Mouse (Mus musculus) forebrain, embryonic 15.5 days (tissue): ENCODE results near the gene Slc48a1. TPM values are rescaled to one million over a fixed set of nuclear protein-coding genes. Genes with fewer than 3 reads are reported as not detected.

Source experiments
- ATAC-seq: fragments of 200-750 bp; cut with Nextera tagmentation; replicated peaks from 2 replicates; pipeline ENCODE4 v1.8.0; 2017; ENCODE audit warnings: mild to moderate bottlenecking, moderate TSS enrichment, moderate library complexity
- H3K27ac ChIP-seq: fragments of 300-500 bp; sonication (generic); replicated peaks from 2 replicates; pipeline ENCODE4 v1.5.1; 2015; ENCODE audit warnings: mild to moderate bottlenecking, inconsistent platforms
- H3K27me3 ChIP-seq: fragments of 300-500 bp; sonication (generic); 2 replicates; pipeline ENCODE4 v1.6.1; 2015; ENCODE audit warnings: inconsistent platforms
- H3K36me3 ChIP-seq: fragments of 300-500 bp; sonication (generic); 2 replicates; pipeline ENCODE4 v1.6.1; 2015; ENCODE audit warnings: mild to moderate bottlenecking, inconsistent platforms
- H3K4me1 ChIP-seq: fragments of 300-500 bp; sonication (generic); 2 replicates; pipeline ENCODE4 v1.6.1; 2015; ENCODE audit warnings: inconsistent platforms
- H3K4me2 ChIP-seq: fragments of 300-500 bp; sonication (generic); replicated peaks from 2 replicates; pipeline ENCODE4 v1.6.1; 2015; ENCODE audit warnings: mild to moderate bottlenecking, inconsistent platforms
- H3K4me3 ChIP-seq: fragments of 300-500 bp; sonication (generic); 2 replicates; pipeline ENCODE4 v1.5.1; 2015; ENCODE audit warnings: mild to moderate bottlenecking, inconsistent platforms
- H3K9ac ChIP-seq: fragments of 300-500 bp; sonication (generic); replicated peaks from 2 replicates; pipeline ENCODE4 v1.6.1; 2015; ENCODE audit warnings: mild to moderate bottlenecking, inconsistent platforms
- H3K9me3 ChIP-seq: fragments of 300-500 bp; sonication (generic); 2 replicates; pipeline ENCODE4 v1.6.1; 2016; ENCODE audit warnings: inconsistent platforms
- WGBS: fragments of 180-500 bp; shearing (Covaris S2); methylation state at CpG from one replicate; pipeline ENCODE4 v1.1.7; 2015; ENCODE audit warnings: mixed read lengths; 5-methylcytosine and 5-hydroxymethylcytosine counted together
- polyA plus RNA-seq: library from polyadenylated mRNA; unstranded; fragments of >200 nt; fragmentation: Nextera tagmentation; extraction: Ambion mirVana; gene quantifications from 2 replicates; pipeline ENCODE4 v1.2.1, GENCODE M21; 2015

Slc48a1 gene
- polyA plus RNA-seq, 1 experiment from 2014 or later, result 64.9 TPM

- Histone ChIP-seq H3K36me3 (no peaks in the 10 kb centered on the region), H3K4me1 (peaks cover 48% of the 10 kb centered on the region), H3K27ac (peak overlapping the region; percentile 89), H3K4me2 (peak overlapping the region; percentile 52), H3K9me3 (no peaks in the 10 kb centered on the region), H3K9ac (peak overlapping the region; percentile 92), H3K27me3 (no peaks in the 10 kb centered on the region), H3K4me3 (peak overlapping the region; percentile 67)
- no peak; the same call in 1 of the 2 replicates for ATAC-seq
- WGBS, result 9% methylated on average over 10 of the region's 10 CpGs
Observed at GRCm38 (mm10) chr15:97831987-97832640, 53.8 kb downstream of the Slc48a1 start.

DNA sequence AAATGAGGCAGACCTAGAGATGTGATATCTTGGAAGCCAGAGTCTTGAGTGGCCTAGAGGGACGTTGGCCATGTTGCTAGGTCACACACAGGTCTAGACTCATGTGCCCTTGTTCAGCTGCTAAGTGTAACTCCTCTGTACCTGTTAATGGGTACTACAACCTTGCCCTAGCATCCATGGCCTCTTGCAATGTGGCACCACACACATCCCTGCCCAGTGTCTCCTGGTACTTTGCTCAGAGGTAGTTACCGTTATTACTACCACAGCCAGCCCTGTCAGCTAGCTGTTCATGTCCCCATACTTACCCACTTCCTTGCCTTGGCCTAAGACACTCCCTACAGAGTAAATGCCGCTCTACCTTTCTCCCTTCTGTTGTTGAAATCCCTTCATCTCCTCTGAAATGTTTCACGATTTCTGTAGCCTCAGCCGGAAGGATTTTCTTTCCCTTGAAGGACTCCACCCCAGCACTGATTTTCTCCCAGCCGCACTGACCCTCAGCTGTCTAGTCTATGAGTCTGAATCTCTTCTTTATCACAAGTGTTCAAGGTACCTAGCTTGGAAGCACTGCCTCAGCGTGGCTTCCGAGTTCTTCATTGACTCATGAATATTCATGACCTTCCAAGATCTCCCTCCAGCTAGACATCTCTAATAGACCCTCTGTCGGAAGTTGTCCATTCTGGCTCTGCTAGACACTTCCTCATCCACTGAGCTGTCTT lies 54.6 kb downstream of the Slc48a1 start:
- H3K4me1 ChIP-seq, result peaks cover 53% of the 10 kb centered on the region
- no peak overlapping the region for H3K9ac ChIP-seq
- no peak overlapping the region for H3K4me2 ChIP-seq
- no peak overlapping the region for H3K27ac ChIP-seq
- WGBS, result 53% methylated on average over 9 of the region's 9 CpGs
- no peak overlapping the region for H3K4me3 ChIP-seq
- no peak for ATAC-seq
- H3K9me3 ChIP-seq, result no peaks in the 10 kb centered on the region
- no peaks in the 10 kb centered on the region for H3K27me3 ChIP-seq
- no peaks in the 10 kb centered on the region for H3K36me3 ChIP-seq

DNA sequence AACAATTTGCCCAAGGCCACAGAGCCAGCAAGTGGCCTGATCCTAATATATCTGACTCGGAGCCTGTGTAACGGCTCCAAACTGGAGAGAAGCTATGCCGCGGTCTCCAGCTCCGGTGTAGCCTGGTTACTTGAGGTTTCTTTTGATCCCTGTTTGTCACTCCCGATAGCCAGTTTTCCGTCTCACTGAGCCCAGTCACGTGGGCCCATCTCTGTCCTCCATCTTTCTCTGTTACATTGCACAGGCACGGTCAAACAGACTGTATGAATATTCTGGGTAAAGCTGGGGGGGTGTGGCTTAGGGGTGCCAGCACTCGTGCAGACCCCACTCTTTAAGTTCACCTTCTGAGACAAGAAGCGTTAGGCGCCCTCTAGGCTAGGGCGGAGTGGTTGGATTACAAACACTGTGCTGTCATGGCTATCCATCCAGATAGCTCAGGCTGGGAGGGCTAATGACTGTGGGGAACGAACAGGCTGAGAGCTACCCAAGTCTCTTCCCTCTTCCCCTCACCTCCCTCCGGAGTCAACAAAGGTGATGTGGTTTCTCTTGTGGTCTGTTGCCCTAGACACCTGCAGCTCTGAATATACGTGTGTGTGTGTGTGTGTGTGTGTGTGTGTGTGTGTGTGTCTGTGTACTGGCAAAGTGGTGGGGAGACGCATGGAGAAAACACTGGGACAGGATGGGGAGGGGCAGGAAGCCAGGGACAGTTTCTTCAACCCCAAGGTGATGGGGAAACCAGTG lies 58.0 kb downstream of the Slc48a1 start:
- Histone ChIP-seq H3K27ac (no peak overlapping the region), H3K9me3 (no peaks in the 10 kb centered on the region), H3K4me1 (peaks cover 27% of the 10 kb centered on the region), H3K27me3 (no peaks in the 10 kb centered on the region), H3K36me3 (no peaks in the 10 kb centered on the region), H3K9ac (no peak overlapping the region), H3K4me3 (no peak overlapping the region), H3K4me2 (no peak overlapping the region)
- WGBS, result 50% methylated on average over 17 of the region's 17 CpGs
- ATAC-seq, result no peak

DNA sequence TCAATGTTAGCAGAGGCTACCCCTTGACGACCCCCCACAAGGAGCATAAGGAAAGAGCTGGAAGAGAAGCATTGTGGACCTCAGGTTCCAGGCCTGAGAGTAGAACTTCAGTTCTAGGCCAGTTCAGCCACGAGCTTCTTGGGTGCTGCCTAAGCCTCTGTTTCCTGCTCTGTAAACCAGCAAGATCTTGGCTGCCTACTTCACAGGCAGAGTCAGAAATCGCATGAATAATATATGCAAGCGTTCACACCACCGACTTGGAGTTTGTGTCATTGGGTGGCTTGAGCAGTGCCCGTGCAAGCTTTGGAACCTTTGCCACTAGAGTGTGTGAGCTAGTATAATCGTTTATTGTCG lies 58.6 kb downstream of the Slc48a1 start:
- Histone ChIP-seq H3K9me3 (no peaks in the 10 kb centered on the region), H3K4me2 (no peak overlapping the region), H3K4me1 (peaks cover 26% of the 10 kb centered on the region), H3K36me3 (no peaks in the 10 kb centered on the region), H3K4me3 (no peak overlapping the region), H3K9ac (no peak overlapping the region), H3K27ac (no peak overlapping the region), H3K27me3 (no peaks in the 10 kb centered on the region)
- no peak for ATAC-seq
- WGBS, result 54% methylated on average over 8 of the region's 8 CpGs

GRCm38 (mm10) chr15:97837491-97838061 lies 59.3 kb downstream of the Slc48a1 start:
- Histone ChIP-seq H3K4me2 (no peak overlapping the region), H3K27ac (0 out of 2 replicates have a peak overlapping the region, but pooled peaks have one; percentile 46), H3K36me3 (no peaks in the 10 kb centered on the region), H3K4me1 (peaks cover 19% of the 10 kb centered on the region), H3K9ac (no peak overlapping the region), H3K27me3 (no peaks in the 10 kb centered on the region), H3K9me3 (no peaks in the 10 kb centered on the region), H3K4me3 (no peak overlapping the region)
- no peak; the same call in 1 of the 2 replicates for ATAC-seq
- WGBS, result 29% methylated on average over 8 of the region's 8 CpGs

- no peak for ATAC-seq
- Histone ChIP-seq H3K9ac (no peak overlapping the region), H3K36me3 (no peaks in the 10 kb centered on the region), H3K27me3 (no peaks in the 10 kb centered on the region), H3K27ac (no peak overlapping the region), H3K9me3 (no peaks in the 10 kb centered on the region), H3K4me3 (no peak overlapping the region), H3K4me2 (no peak overlapping the region), H3K4me1 (peaks cover 18% of the 10 kb centered on the region)
- 61% methylated on average over 4 of the region's 4 CpGs for WGBS
Observed at GRCm38 (mm10) chr15:97838395-97838794, 60.1 kb downstream of the Slc48a1 start.

GRCm38 (mm10) chr15:97839012-97839411 lies 60.7 kb downstream of the Slc48a1 start:
- Histone ChIP-seq H3K4me2 (no peak overlapping the region), H3K4me3 (no peak overlapping the region), H3K27ac (no peak overlapping the region), H3K36me3 (no peaks in the 10 kb centered on the region), H3K4me1 (peaks cover 18% of the 10 kb centered on the region), H3K9ac (no peak overlapping the region), H3K9me3 (no peaks in the 10 kb centered on the region), H3K27me3 (no peaks in the 10 kb centered on the region)
- no peak for ATAC-seq
- WGBS, result 90% methylated on average over 2 of the region's 2 CpGs

DNA sequence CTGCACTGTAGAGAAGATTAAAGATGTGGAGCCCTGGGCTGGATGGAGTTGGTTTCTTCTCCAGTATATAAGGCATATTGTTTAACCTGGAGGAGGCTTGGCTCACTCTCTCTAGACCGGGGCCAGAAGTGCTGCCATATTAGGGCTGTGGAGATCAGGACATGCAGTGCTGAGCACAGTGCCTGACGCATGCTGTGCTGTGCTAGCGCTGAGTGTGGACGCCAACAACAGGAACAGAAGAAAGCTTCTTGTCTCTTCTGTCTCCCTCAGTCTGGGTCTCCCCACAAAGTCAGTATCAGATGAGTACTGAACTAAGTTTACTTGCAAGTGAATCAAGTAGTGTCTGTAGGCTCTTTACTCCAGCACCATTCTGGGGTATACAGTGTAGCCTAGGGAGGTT lies 61.2 kb downstream of the Slc48a1 start:
- H3K9me3 ChIP-seq, result no peaks in the 10 kb centered on the region
- H3K4me2 ChIP-seq, result no peak overlapping the region
- no peak overlapping the region for H3K27ac ChIP-seq
- ATAC-seq, result no peak
- WGBS, result 78% methylated on average over 4 of the region's 4 CpGs
- H3K27me3 ChIP-seq, result no peaks in the 10 kb centered on the region
- peaks cover 18% of the 10 kb centered on the region for H3K4me1 ChIP-seq
- H3K9ac ChIP-seq, result no peak overlapping the region
- no peak overlapping the region for H3K4me3 ChIP-seq
- H3K36me3 ChIP-seq, result no peaks in the 10 kb centered on the region

DNA sequence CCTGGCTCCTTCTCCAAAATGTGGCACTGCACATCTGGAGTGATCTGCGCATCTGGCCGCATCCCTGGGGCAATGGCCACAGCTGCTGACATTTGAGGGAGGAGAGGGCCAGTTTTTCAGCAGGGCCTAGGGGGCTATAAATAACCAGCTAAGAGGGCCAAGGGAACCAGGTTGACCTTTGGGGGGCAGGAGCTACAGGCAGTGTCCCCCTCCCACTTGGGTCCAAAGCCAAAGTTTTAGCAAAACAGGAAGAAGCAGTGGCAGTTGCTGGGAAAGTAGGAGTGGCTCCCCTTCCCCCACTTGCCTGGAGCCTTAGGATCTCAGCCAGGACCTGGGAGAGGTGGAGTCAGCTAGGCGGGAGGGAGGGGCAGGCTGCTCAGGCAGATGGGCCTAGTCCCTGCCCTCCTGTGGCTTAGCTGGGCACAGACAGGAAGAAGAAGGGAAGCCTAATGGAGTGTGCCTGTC lies 61.7 kb downstream of the Slc48a1 start:
- ATAC-seq, result no peak
- Histone ChIP-seq H3K9me3 (no peaks in the 10 kb centered on the region), H3K36me3 (no peaks in the 10 kb centered on the region), H3K9ac (no peak overlapping the region), H3K27ac (no peak overlapping the region), H3K27me3 (no peaks in the 10 kb centered on the region), H3K4me2 (no peak overlapping the region), H3K4me3 (no peak overlapping the region), H3K4me1 (peaks cover 18% of the 10 kb centered on the region)
- 54% methylated on average over 3 of the region's 3 CpGs for WGBS

GRCm38 (mm10) chr15:97840781-97841180 lies 62.5 kb downstream of the Slc48a1 start:
- WGBS, result 89% methylated on average over 1 of the region's 1 CpGs
- no peak for ATAC-seq
- Histone ChIP-seq H3K27me3 (no peaks in the 10 kb centered on the region), H3K9ac (no peak overlapping the region), H3K36me3 (no peaks in the 10 kb centered on the region), H3K27ac (no peak overlapping the region), H3K4me2 (no peak overlapping the region), H3K4me1 (peaks cover 18% of the 10 kb centered on the region), H3K9me3 (no peaks in the 10 kb centered on the region), H3K4me3 (no peak overlapping the region)

- Histone ChIP-seq H3K27ac (no peak overlapping the region), H3K4me3 (no peak overlapping the region), H3K36me3 (no peaks in the 10 kb centered on the region), H3K9me3 (no peaks in the 10 kb centered on the region), H3K27me3 (no peaks in the 10 kb centered on the region), H3K9ac (no peak overlapping the region), H3K4me1 (peaks cover 13% of the 10 kb centered on the region), H3K4me2 (no peak overlapping the region)
- WGBS, result 95% methylated on average over 6 of the region's 6 CpGs
- no peak for ATAC-seq
Observed at GRCm38 (mm10) chr15:97841383-97841782, 63.1 kb downstream of the Slc48a1 start.

DNA sequence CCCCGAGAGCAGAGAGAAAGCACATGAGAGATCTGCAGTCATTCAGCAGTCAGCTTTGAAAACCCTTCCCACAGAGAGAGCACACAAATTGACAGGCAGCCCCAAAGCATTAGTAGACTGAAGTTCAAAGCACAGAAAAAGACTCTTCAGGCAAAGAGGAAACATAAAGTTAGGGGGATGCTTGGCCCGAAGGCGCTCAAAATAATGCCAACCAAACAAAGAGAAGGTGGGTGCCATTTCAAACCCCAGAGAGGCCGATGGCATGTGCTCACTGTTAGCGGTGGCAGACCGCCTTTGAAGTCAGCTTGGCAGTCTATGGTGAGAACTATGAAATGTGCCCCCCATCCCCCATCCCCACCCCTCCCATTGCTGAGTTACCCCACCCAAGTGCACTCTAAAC lies 63.7 kb downstream of the Slc48a1 start:
- no peak for ATAC-seq
- no peaks in the 10 kb centered on the region for H3K36me3 ChIP-seq
- H3K27me3 ChIP-seq, result no peaks in the 10 kb centered on the region
- no peak overlapping the region for H3K4me3 ChIP-seq
- no peak overlapping the region for H3K4me2 ChIP-seq
- no peaks in the 10 kb centered on the region for H3K9me3 ChIP-seq
- H3K4me1 ChIP-seq, result peaks cover 9% of the 10 kb centered on the region
- 82% methylated on average over 6 of the region's 6 CpGs for WGBS
- H3K27ac ChIP-seq, result no peak overlapping the region
- H3K9ac ChIP-seq, result no peak overlapping the region
